Mouse (Mus musculus): ENCODE results near the gene Gm4565.
"Not testable (repeated sequence)": the region's sequence is repeated elsewhere in the genome, so short reads cannot be mapped to it uniquely, and the experiment has no call there.

Gene Gm4565

GRCm38 (mm10) chr7:22588027-22588426, at the start of gene Gm4565:
TSS of gene Gm4565 (minus strand) at chr7:22588127.
- not testable (repeated sequence) for DNase-seq

GRCm38 (mm10) chr7:22565243-22565642, 22.7 kb downstream of the Gm4565 start, which contains the start of gene Gm4201:
TSS of gene Gm4201 (minus strand) at chr7:22565343.
- DNase-seq: not testable (repeated sequence)

GRCm38 (mm10) chr7:22534787-22535186, 53.1 kb downstream of the Gm4565 start, which contains the start of gene Gm8677:
TSS of gene Gm8677 (minus strand) at chr7:22534887.
- DNase-seq: not testable (repeated sequence)

Measured in right cerebral cortex, postnatal 25 days (tissue).